Mouse (Mus musculus): ENCODE measurements at regions not wholly inside any gene's neighbourhood (a gene's known extent, or its start where the extent isn't known, plus 50 kb on each side); places are given as distances from the start of the nearest gene placed in this dataset.
A peak's percentile ranks its signal among the peaks of the same experiment; 100 is the strongest.

DNA sequence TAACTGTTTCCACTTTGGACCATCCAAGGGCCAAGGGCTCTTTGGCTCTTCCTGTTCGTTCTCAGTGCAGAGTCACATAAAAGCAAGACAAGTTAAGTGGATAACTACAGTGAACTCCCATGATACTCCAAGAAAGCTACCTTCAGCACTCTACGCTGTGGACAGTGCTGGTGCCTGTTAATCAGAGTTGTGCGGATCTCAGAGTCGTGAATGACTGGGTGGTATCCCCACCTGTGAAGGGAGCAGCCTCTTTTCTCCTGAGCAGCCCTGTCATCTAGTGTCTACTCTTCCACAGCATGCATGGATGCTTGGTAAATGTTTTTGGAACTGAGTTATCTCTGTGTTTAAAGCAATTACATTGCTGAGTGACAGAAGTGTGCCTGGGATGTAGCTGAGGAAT lies 568.4 kb upstream of the Map3k7 start:
- 80% methylated on average over 4 of the region's 4 CpGs for WGBS
- H3K36me3 ChIP-seq (ENCODE audit: control insufficient read depth, insufficient read depth, low read length), result no peaks in the 10 kb centered on the region
- H3K27ac ChIP-seq (replicated peaks; ENCODE audit: low read depth, low read length), result no peak overlapping the region
- no peak overlapping the region for H3K4me2 ChIP-seq (ENCODE audit: low read length)
- no peak overlapping the region for H3K9ac ChIP-seq (replicated peaks; ENCODE audit: low read length)
- DNase-seq (no peak), ATAC-seq (ENCODE audit: low FRiP score, low TSS enrichment) (no peak)
- H3K4me1 ChIP-seq (ENCODE audit: control insufficient read depth, insufficient read depth, low read length), result no peaks in the 10 kb centered on the region
- no peaks in the 10 kb centered on the region for H3K9me3 ChIP-seq (ENCODE audit: control insufficient read depth, low read length)
- no peak overlapping the region for H3K4me3 ChIP-seq (replicated peaks; ENCODE audit: low read depth, low read length)
- no peaks in the 10 kb centered on the region for H3K27me3 ChIP-seq (ENCODE audit: control insufficient read depth, insufficient read depth, low read length)

DNA sequence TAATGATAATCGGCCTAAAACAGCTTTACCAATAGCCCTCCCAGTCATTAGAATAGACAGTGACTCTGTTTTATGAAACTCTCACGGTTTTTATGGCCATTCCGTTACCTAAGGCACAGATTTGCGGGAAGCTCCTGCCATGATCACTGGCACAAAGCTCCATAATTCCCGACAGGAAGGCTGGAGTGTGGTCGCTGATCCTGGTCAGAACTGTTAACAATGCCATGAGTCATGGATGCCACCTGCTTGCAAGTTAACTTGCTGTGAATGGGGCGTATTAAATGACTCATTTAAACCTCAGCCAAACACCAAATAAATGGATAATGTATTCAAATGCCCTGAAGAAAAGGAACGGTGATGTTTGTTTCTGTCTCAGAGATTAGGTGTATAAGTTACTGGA lies 559.9 kb upstream of the Map3k7 start:
- H3K4me3 ChIP-seq (replicated peaks; ENCODE audit: low read depth, low read length), result no peak overlapping the region
- H3K27ac ChIP-seq (replicated peaks; ENCODE audit: low read depth, low read length), result no peak overlapping the region
- 56% methylated on average over 8 of the region's 8 CpGs for WGBS
- H3K9ac ChIP-seq (replicated peaks; ENCODE audit: low read length), result no peak overlapping the region
- H3K36me3 ChIP-seq (ENCODE audit: control insufficient read depth, insufficient read depth, low read length), result no peaks in the 10 kb centered on the region
- no peak overlapping the region for H3K4me2 ChIP-seq (ENCODE audit: low read length)
- H3K9me3 ChIP-seq (ENCODE audit: control insufficient read depth, low read length), result no peaks in the 10 kb centered on the region
- ATAC-seq (ENCODE audit: low FRiP score, low TSS enrichment), result no peak
- H3K27me3 ChIP-seq (ENCODE audit: control insufficient read depth, insufficient read depth, low read length), result no peaks in the 10 kb centered on the region
- H3K4me1 ChIP-seq (ENCODE audit: control insufficient read depth, insufficient read depth, low read length), result no peaks in the 10 kb centered on the region
- no peak for DNase-seq

- peak; percentile 37 for DNase-seq
- Histone ChIP-seq H3K27ac (replicated peaks; ENCODE audit: low read depth, low read length) (no peak overlapping the region), H3K27me3 (ENCODE audit: control insufficient read depth, insufficient read depth, low read length) (no peaks in the 10 kb centered on the region), H3K4me2 (ENCODE audit: low read length) (no peak overlapping the region), H3K36me3 (ENCODE audit: control insufficient read depth, insufficient read depth, low read length) (no peaks in the 10 kb centered on the region), H3K4me3 (replicated peaks; ENCODE audit: low read depth, low read length) (no peak overlapping the region), H3K9me3 (ENCODE audit: control insufficient read depth, low read length) (no peaks in the 10 kb centered on the region), H3K9ac (replicated peaks; ENCODE audit: low read length) (no peak overlapping the region), H3K4me1 (ENCODE audit: control insufficient read depth, insufficient read depth, low read length) (no peaks in the 10 kb centered on the region)
- WGBS, result 73% methylated on average over 16 of the region's 16 CpGs
- ATAC-seq (ENCODE audit: low FRiP score, low TSS enrichment), result no peak
Observed at GRCm38 (mm10) chr4:31404840-31405714, 558.8 kb upstream of the Map3k7 start.

DNA sequence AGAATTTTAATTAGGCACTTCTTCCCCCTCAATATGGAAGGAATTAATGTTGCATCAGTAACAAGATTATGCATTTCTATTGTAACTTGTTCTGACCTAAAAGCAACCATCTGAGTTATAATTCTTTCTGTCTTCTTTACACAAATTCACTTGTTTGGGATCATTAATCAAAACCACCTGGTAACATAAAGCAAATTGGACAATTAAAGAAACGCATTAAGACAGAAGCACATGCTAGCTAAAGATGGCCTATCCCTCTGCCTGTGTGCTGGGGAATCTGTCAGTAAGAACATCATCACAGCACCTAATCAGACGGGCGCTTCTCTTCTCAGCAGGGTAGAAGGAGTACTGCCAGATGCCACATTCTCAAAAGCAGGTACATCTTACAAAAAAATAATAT lies 553.7 kb upstream of the Map3k7 start:
- ATAC-seq (ENCODE audit: low FRiP score, low TSS enrichment), result no peak
- no peaks in the 10 kb centered on the region for H3K27me3 ChIP-seq (ENCODE audit: control insufficient read depth, insufficient read depth, low read length)
- no peaks in the 10 kb centered on the region for H3K9me3 ChIP-seq (ENCODE audit: control insufficient read depth, low read length)

GRCm38 (mm10) chr4:31411770-31412525 lies 551.9 kb upstream of the Map3k7 start:
- no peak overlapping the region for H3K4me2 ChIP-seq (ENCODE audit: low read length)
- no peak overlapping the region for H3K9ac ChIP-seq (replicated peaks; ENCODE audit: low read length)
- ATAC-seq (ENCODE audit: low FRiP score, low TSS enrichment), result no peak
- H3K4me3 ChIP-seq (replicated peaks; ENCODE audit: low read depth, low read length), result no peak overlapping the region
- 86% methylated on average over 9 of the region's 9 CpGs for WGBS
- H3K27me3 ChIP-seq (ENCODE audit: control insufficient read depth, insufficient read depth, low read length), result no peaks in the 10 kb centered on the region
- H3K27ac ChIP-seq (replicated peaks; ENCODE audit: low read depth, low read length), result no peak overlapping the region
- DNase-seq, result no peak
- no peaks in the 10 kb centered on the region for H3K9me3 ChIP-seq (ENCODE audit: control insufficient read depth, low read length)
- H3K36me3 ChIP-seq (ENCODE audit: control insufficient read depth, insufficient read depth, low read length), result no peaks in the 10 kb centered on the region
- no peaks in the 10 kb centered on the region for H3K4me1 ChIP-seq (ENCODE audit: control insufficient read depth, insufficient read depth, low read length)

More for the DNA sequence above, 553.7 kb upstream of the Map3k7 start:
- Histone ChIP-seq H3K36me3 (ENCODE audit: control insufficient read depth, insufficient read depth, low read length) (no peaks in the 10 kb centered on the region), H3K9ac (replicated peaks; ENCODE audit: low read length) (no peak overlapping the region), H3K4me3 (replicated peaks; ENCODE audit: low read depth, low read length) (no peak overlapping the region), H3K4me2 (ENCODE audit: low read length) (no peak overlapping the region), H3K27ac (replicated peaks; ENCODE audit: low read depth, low read length) (no peak overlapping the region), H3K4me1 (ENCODE audit: control insufficient read depth, insufficient read depth, low read length) (no peaks in the 10 kb centered on the region)
- DNase-seq, result no peak
- 79% methylated on average over 3 of the region's 3 CpGs for WGBS

- H3K9ac ChIP-seq (replicated peaks; ENCODE audit: low read length), result no peak overlapping the region
- no peaks in the 10 kb centered on the region for H3K9me3 ChIP-seq (ENCODE audit: control insufficient read depth, low read length)
- no peak overlapping the region for H3K27ac ChIP-seq (replicated peaks; ENCODE audit: low read depth, low read length)
- H3K36me3 ChIP-seq (ENCODE audit: control insufficient read depth, insufficient read depth, low read length), result no peaks in the 10 kb centered on the region
- DNase-seq (no peak), ATAC-seq (ENCODE audit: low FRiP score, low TSS enrichment) (no peak)
- WGBS, result 95% methylated on average over 4 of the region's 4 CpGs
- no peak overlapping the region for H3K4me3 ChIP-seq (replicated peaks; ENCODE audit: low read depth, low read length)
- H3K4me1 ChIP-seq (ENCODE audit: control insufficient read depth, insufficient read depth, low read length), result no peaks in the 10 kb centered on the region
- no peaks in the 10 kb centered on the region for H3K27me3 ChIP-seq (ENCODE audit: control insufficient read depth, insufficient read depth, low read length)
- no peak overlapping the region for H3K4me2 ChIP-seq (ENCODE audit: low read length)
Observed at GRCm38 (mm10) chr4:31417161-31417560, 546.7 kb upstream of the Map3k7 start.

DNA sequence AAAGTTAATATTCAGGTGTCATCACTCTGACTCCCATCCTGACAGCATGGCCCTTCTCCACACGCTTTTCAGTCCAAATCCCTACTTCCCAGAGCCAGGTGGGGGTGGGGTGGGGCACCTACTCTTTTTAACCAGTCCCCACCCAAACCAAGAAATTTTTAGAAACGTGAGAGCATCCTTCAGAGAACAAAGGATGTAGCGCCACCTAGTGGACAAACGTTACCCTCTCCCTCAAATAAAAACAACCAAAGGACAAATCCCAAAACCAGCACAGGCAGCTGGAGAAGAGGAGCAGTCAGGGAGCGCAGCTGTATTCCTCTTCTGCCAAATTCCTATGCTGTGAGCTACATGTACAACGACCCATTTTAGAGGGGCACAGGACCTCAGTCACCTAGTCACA lies 544.7 kb upstream of the Map3k7 start:
- ATAC-seq (ENCODE audit: low FRiP score, low TSS enrichment), result peak; percentile 65
- H3K4me2 ChIP-seq (ENCODE audit: low read length), result no peak overlapping the region
- no peaks in the 10 kb centered on the region for H3K9me3 ChIP-seq (ENCODE audit: control insufficient read depth, low read length)
- no peak overlapping the region for H3K4me3 ChIP-seq (replicated peaks; ENCODE audit: low read depth, low read length)
- H3K4me1 ChIP-seq (ENCODE audit: control insufficient read depth, insufficient read depth, low read length), result no peaks in the 10 kb centered on the region
- 0 out of 2 replicates have a peak overlapping the region, but pooled peaks have one; percentile 45 for H3K27ac ChIP-seq (replicated peaks; ENCODE audit: low read depth, low read length)
- peak; percentile 91 for DNase-seq
- no peaks in the 10 kb centered on the region for H3K36me3 ChIP-seq (ENCODE audit: control insufficient read depth, insufficient read depth, low read length)
- no peaks in the 10 kb centered on the region for H3K27me3 ChIP-seq (ENCODE audit: control insufficient read depth, insufficient read depth, low read length)
- H3K9ac ChIP-seq (replicated peaks; ENCODE audit: low read length), result no peak overlapping the region
- 8% methylated on average over 6 of the region's 6 CpGs for WGBS

GRCm38 (mm10) chr4:31420167-31420566 lies 543.7 kb upstream of the Map3k7 start:
- Histone ChIP-seq H3K4me3 (replicated peaks; ENCODE audit: low read depth, low read length) (no peak overlapping the region), H3K4me2 (ENCODE audit: low read length) (no peak overlapping the region), H3K4me1 (ENCODE audit: control insufficient read depth, insufficient read depth, low read length) (no peaks in the 10 kb centered on the region), H3K9me3 (ENCODE audit: control insufficient read depth, low read length) (no peaks in the 10 kb centered on the region), H3K9ac (replicated peaks; ENCODE audit: low read length) (no peak overlapping the region), H3K27ac (replicated peaks; ENCODE audit: low read depth, low read length) (no peak overlapping the region), H3K27me3 (ENCODE audit: control insufficient read depth, insufficient read depth, low read length) (no peaks in the 10 kb centered on the region), H3K36me3 (ENCODE audit: control insufficient read depth, insufficient read depth, low read length) (no peaks in the 10 kb centered on the region)
- 90% methylated on average over 9 of the region's 9 CpGs for WGBS
- DNase-seq (no peak), ATAC-seq (ENCODE audit: low FRiP score, low TSS enrichment) (no peak)

All from midbrain, embryonic 14.5 days (tissue).